Mouse (Mus musculus) gastrocnemius, adult 18-20 months (tissue): ENCODE results near the gene Cuedc1. TPM values are rescaled to one million over a fixed set of nuclear protein-coding genes. Genes with fewer than 3 reads are reported as not detected.
A peak's percentile ranks its signal among the peaks of the same experiment; 100 is the strongest.

Experiments
- DNase-seq: peaks from one replicate; pipeline ENCODE4 v3.0.0; 2021; ENCODE audit warnings: low spot score
- long read RNA-seq, 2 experiments: library from polyadenylated mRNA; stranded (forward); transcript quantifications; one replicate each; pipeline ENCODE4 v2.0.0; 2021
- total RNA-seq, 2 experiments: library from RNA; stranded (reverse); gene quantifications; 2 replicates each; pipeline ENCODE4 v1.2.3; 2021

The Cuedc1 gene
- total RNA-seq, result 100 to 1,000 TPM in 1 of 2 experiments, 10 to 100 TPM in 1; 95.6 to 121 TPM
- long read RNA-seq, experiment 1, transcript Cuedc1-201 (11 exons, 3,180 nt), result major isoform, 47 of 205 reads
- long read RNA-seq, experiment 1, partial matches to known transcripts, result 43 of 205 reads
- long read RNA-seq, experiment 1, other reads (novel, unspliced or antisense), result 115 of 205 reads
- long read RNA-seq, experiment 2, transcript Cuedc1-201 (11 exons, 3,180 nt), result major isoform, 28 of 206 reads
- long read RNA-seq, experiment 2, partial matches to known transcripts, result 58 of 206 reads
- long read RNA-seq, experiment 2, other reads (novel, unspliced or antisense), result 118 of 206 reads

DNA sequence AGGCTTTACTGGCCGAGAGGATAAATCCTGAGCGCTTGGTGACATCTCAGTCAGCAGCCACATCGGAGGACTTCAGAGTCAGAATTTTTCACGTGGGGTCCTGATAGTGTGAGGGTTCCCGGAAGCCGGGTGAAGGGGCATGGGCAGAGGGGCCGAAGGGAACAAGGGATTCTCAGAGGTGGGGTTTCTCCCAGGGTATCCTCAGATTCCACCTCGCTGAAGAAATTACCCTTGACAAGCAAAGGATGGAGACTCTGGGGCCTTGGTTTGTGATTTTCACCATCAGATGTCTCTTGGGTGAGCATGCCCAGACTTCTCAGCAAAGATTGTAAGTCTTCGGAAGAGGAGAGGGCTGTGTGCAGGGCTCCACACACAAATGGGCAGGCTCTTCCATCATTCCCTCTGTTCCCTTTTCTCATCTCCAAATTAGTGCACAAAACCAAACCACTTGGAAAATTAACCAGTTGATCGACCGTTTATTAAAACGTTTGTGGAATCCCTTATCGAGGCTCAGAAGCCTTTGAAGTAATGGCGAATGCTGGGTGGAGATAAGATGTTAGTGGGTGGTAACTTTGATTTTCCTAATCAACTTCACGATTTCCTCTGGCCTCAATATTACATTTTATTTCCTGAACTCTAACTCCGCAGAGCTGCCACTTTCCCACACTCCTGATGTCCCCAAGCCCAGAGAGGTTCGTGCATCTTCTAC is at the start of gene Cuedc1:
Gene Cuedc1 (plus strand): TSS at position 38 of the 709 bp plus-strand sequence.
- DNase-seq, result no peak

DNA sequence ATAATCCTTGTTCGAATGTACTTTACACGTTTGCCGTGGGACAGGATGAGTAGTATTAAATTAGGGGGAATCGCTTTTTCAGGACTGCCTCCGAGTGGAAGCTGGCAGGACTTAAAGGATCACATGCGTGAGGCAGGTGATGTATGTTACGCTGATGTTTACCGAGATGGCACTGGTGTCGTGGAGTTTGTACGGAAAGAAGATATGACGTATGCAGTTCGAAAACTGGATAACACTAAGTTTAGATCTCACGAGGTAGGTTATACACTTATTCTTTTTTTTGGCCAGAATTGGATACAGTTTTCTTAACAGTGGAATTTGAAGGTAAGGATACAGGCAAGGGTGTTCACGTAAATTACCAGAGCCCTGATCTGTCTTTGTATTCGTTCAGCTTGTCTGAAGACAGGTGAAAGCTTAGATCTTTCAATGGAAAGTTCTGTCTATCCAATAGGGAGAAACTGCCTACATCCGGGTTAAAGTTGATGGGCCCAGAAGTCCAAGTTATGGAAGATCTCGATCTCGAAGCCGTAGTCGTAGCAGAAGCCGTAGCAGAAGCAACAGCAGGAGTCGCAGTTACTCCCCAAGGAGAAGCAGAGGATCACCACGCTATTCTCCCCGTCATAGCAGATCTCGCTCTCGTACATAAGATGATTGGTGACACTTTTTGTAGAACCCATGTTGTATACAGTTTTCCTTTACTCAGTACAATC is 48.7 kb upstream of the Cuedc1 start:
- no peak for DNase-seq

DNA sequence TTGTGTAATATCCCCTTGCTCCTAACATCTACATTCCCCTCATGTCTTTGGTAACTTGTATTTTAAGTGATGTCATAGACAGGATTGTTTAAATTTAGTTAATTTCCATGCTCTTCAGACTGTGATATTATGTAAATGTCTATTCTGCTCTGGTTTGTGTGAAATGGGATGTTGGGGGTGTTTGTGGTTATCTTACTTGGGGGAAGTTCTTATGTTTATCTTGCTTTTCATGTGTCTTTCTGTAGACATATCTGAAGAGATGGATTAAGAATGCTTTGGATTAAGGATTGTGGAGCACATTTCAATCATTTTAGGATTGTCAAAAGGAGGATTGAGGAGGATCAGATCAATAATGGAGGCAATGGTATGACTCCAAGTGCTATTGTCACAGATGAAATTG is 48.1 kb upstream of the Cuedc1 start:
- DNase-seq, result no peak

DNA sequence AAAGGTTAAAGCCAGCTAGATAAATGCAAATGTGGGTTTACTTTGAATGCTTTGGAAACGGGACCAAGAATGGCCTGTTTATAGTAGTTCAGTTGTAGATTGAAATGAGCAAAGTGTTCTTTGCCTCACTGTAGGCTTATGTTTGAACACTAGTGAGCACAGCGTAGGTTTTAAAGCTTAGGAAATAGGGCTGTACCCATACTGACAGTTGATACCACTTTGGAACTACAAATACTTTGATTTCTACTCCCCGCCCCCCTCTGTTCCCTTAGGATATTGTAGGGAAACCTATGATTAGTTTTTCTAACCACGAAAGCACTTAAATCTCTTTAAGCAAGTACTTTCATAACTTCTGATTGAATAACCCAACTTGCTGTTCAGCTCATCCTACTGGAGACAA is 45.2 kb upstream of the Cuedc1 start:
- DNase-seq, result no peak

DNA sequence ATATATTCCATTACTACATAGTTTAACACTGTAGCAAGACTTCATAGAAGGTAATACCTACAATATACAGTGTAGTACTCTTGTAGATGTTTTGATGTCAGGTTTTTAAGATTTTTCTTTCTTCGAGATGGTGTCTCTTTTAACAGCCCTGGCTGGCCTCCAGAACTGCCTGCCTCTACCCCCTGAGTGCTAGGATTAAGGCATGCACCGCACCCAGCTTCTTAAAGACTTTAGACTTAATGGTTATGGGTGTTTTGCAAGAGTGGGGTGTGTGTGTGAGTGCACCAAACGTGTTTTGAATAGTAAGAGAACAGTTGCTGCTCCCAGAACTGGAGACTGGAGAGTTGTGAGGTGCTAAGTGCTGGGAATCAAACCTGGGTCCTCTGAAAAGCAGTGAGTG is 44.0 kb upstream of the Cuedc1 start:
- no peak for DNase-seq

DNA sequence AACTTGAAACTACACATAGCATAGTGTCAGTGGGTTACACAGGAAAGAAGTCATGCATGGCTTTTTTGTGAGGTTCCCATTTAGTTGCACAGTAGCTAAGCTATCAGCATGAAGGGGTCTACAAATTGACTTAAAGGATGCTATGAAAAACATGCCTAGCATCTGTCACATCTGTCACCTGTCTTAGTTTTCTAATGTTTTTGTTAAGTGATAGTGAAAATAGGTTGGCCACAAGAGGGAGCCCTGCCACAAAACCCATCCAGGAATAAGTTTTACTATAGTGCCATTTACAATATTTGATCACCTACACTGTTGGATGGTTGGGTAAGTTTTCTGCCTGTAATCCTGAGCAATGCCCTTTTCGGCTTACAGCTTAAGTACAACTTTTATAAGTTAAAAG is 43.3 kb upstream of the Cuedc1 start:
- no peak for DNase-seq

DNA sequence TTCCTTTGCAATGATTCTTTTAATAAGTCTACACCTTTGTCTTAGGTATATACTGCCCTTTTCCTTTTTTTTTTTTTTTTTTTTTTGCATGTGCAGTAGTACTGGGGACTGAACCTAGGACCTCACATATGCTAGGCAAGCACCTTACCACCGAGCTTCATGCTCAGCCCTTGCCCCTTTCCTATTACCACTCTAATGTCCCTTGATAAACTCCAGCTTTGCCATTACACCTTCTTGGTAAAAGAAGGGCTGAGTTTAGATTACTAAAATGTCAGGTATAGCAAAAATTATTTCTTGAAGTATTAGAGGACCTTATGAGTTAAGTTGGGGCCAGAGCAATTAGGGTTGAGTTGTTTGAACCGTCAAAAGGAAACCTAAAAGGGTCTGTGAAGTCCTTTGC is 42.1 kb upstream of the Cuedc1 start:
- no peak for DNase-seq

DNA sequence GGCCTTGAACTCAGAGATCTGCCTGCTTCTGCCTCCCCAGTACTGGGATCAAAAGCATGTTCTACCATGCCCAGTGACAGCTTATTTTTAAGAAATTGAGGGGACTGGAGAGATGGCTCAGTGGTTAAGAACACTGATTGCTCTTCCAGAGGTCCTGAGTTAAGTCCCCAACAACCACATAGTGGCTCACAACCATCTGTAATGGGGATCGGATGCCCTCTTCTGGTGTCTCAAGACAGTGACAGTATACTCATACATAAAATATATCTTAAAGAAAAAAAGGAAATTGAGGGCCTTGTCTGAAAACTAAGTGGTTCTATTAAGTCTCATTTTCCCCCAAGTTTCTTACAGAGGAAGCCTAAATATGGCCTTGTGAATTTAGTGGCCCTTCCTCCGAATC is 40.1 kb upstream of the Cuedc1 start:
- no peak for DNase-seq

DNA sequence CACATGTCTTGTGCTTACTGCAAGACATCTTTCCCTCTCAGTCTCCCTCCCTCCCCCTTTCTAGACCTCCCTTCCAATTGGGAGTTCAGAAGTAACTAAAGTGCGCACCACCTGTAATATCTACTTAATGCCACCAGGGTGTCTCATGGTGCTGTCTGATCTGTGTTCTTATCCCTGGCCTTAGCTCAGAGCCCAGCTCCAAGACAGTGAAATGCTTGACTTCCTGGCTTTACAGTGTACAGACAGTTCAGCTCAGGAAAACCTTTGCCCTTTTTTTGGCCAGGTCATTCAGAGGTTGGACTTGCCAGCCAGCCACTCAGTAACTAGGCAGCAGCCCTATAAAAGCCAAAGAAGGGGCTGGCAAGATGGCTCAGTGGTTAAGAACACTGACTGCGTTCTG is 38.7 kb upstream of the Cuedc1 start:
- DNase-seq, result peak; percentile 69

DNA sequence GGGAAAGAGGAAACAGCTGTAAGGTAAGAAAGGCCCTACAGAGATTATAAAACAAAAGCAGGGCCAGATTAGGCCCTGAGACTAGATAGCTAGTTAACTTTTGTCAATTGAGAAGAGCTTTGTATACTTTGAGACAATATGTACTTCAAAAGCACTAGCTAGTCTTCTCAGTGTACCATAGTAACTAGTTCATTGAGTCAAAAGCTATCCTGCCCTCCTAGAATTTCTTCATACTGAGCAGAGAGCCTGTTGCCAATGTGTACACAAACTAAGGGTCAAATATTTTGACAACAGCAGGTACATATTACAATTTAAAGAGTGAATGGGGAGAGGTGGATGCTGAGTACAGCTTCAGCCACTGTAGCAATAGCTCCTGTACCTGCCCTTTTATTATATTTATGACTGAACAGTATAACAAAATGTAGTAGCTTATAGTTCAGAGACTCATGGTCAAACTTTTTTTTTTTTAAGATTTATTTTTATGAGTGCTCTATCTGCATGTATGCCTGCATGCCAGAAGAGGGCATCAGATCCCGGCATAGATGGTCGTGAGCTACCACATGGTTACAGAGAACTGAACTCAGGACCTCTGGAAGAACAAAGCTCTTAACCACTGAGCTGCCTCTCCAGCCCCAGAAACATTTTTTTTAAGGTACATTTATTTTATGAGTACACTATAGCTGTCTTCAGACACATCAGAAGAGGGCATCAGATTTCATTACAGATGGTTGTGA is 35.8 kb upstream of the Cuedc1 start:
- no peak for DNase-seq

DNA sequence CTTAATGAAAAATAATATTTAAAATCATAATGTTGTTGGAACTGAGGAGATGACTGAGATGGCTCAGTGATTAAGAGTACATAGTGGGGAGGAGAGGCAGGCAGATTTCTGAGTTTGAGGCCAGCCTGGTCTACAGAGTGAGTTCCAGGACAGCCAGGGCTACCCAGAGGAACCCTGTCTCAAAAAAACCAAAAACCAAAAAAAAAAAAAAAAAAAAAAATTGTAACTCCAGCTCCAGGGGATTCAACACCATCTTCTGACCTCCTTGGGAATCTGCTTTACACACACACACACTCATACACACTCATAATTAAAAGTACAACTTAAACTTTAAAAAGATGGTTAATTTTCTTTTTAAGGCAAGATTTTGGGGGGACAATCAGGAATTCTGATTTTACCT is 32.1 kb upstream of the Cuedc1 start:
- DNase-seq, result no peak

DNA sequence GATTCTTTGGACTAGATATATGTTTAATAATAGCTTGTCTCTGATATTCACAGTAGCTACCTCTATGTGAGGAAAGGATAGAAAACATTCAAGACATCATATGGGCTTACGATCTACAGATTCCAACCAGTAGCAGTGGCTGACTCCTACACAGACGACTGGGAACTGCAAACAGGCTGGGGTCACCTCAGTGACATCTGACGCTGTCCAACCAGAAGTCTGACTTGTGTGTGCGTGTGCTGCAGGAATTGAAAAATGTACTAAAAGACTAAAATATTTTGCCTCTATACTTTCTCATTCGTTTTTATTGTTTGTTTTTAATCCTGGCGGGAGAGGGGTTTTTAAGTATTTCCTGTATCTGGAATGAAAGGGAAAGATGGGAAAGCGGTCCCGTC is 30.7 kb upstream of the Cuedc1 start:
- no peak for DNase-seq

DNA sequence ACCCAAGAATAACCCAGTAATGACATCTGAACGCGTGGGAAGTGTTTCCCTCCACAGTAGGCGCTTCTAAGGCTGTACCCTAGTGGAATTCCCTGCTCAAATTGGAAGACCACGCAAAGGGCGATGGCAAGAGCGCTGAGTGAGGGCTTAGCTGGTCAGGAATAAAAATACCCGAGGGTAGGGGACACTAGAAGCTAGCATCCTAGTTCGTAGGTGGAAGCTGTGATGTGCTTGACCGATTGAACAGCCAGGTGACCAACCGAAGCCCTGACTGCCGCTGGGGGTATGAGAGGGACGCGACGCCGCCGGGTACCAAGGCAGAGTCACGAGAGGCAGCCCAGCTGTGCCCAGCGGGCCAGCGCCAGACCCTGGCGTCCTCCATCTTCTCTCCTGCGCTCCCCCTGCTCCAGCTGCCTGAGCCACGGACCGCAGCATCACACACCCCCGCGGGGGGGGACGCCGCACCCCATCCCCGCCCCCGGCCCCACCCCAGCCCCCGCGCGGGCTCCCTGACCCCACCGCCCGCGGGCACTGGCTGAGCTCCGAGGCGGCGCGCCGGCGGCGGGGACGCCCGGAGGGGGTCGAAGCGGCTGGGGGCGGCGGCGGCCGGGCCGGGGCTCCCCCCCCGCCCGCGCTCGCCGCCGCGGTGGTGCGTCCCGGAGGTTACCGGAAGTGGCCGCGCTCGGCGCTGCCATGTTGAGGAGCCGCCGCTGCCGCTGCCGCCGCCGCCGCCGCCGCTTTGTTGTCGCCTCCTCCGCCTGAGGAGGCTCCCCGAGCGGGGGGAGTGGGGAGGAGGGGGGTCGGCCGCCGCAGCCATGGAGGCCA is 30.1 kb upstream of the Cuedc1 start, which contains the start of gene Vezf1:
Gene Vezf1 (plus strand): TSS at position 694 of the 825 bp plus-strand sequence.
- peak; percentile 71 for DNase-seq

DNA sequence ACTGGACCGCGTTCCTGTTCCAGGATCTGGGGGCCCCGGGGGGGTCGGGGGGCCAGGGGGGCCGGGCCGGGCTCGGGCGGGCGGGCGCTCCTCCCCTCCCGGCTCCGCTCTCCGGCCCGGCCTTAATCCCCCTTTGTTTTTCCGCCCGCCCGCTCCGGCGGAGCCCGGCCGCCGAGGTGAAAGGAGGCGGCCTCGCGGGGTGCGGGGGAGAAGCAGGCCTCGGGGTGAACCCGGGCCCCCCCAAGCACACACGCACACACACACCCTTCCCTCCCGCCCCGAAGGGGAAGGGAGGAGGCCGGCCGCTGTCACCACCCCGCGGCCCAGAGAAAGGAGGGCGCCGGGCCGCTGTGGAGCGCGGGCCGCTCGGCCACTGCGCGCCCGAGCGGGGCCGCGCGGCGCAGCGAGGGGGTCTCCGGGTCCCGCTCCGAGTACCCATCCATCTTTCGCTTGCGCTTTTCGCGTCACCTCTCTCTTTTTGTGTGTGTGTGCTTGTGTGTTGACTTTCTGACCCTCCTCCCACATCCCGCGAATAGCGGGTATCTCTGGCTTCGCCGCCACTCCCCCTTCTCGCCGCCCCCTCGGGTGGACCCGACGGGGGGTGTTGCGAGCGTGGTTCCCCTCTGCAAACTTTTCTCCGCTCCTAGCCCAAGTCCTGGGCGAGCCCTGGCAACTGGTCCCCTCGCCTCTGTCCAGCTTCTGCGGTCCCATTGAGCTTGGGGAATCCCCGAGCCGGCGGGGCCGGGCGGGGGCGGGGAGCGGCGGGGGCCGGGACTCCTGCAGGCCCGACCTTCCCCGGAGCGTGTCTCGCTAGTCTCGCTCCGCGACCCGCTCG is 29.2 kb upstream of the Cuedc1 start:
- peak; percentile 80 for DNase-seq

DNA sequence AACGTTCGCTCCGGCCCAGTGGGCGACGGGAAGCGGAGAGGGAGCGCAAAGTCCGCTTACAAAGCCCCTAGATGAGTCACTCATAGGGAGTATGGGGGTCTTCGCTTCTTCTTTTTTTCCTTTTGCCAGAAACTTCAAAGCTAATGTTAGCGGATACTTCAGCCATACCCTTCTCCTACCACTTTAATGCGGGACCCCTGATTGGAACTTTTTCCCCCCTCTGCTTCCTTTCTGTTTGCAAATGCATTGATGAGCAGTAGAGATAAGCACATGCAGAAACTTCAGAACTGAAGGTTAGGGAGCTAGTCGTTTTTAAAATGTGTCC is 28.6 kb upstream of the Cuedc1 start:
- DNase-seq, result no peak

DNA sequence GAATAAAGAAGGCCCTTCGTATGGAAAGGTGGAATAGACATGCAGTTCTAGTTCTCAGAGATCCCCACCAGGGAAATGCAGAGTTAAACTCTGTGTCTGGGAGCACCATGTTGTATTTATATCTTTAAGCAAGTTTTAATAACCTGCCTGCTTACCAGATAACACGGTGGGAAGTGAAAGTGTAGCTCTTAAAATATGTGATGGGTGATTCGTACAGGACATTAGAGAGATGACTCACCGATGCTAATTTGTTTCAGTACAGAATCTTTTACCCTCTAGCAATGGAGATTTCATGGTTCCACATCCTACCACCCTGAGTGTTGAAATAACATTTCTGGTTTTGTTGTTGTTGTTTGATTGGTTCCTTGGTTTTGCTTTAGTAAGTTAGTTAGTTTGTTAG is 27.5 kb upstream of the Cuedc1 start:
- no peak for DNase-seq

DNA sequence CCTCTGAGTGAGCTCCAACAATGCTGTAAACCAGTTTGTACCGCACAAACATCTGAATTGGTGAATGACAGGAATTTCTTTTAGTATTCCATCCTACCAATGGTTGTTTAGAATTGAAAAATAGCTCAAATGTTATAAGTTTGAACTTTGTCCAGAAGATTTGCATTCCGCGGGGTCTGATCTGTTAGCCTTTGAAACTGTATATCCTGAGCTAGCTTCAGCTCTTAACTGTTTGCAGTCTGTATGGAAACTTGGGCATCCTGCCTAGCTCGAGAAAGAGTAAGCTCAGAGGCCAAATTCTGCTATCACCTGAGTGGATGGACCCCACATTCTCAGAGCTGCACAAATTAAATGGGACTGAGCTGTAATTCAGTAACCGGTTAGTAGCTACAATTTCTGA is 26.7 kb upstream of the Cuedc1 start:
- DNase-seq, result no peak

DNA sequence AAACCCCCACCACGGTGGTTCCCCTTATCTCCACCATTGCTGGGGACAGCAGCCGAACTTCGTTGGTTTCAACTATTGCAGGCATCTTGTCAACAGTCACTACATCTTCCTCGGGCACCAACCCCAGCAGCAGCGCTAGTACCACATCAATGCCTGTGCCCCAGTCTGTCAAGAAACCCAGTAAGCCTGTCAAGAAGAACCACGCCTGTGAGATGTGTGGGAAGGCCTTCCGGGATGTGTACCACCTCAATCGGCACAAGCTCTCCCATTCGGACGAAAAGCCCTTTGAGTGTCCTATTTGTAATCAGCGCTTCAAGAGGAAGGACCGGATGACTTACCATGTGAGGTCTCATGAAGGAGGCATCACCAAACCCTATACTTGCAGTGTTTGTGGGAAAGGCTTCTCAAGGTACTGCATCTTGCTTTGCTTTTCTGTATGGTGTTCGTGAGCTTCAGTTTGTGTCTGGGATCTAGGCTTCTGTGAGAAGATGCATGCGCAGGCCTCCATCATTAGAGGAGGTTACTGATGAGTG is 24.4 kb upstream of the Cuedc1 start:
- DNase-seq, result no peak

DNA sequence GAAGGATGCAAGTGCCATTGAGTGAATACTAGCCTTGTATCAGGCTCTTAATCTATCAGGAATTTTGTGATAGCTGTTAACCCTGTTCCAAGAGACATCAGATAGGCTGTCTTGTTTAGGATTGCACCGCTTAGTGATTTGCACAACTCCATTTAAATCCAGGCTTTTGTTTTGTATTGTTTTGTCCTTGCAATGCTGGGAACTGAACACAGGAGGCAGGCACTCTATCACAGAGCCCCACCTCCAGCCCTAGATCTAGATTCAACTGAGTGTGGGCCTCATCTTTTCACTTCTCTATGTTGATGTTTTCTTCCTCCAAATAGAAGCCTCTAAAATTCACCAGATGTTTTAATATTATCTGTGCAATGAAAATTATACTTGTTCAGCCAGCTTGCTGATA is 22.2 kb upstream of the Cuedc1 start:
- no peak for DNase-seq

DNA sequence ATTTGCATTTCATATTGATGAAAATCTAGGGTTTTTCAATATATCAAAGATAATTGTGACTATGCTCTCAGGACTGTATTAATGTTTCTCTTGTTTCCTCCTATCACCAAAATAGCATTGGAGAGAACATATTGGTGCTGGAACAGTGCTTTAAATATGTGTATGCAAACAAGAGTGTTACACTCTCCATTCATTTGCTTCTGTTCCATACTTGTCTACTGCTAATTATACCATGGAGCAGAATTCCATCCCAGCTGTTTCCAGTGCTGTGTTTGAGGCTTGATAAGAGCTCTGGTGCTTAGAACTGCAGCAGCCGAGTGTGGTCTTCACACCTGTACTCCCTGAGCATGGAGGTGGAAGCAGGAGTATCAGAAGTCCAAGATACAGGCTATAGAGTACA is 21.5 kb upstream of the Cuedc1 start:
- DNase-seq, result no peak
